Mouse (Mus musculus) liver, embryonic 16.5 days (tissue): ENCODE measurements around the gene Myt1. TPM values are rescaled to one million over a fixed set of nuclear protein-coding genes. Genes with fewer than 3 reads are reported as not detected.

ENCODE experiments used
- ATAC-seq: fragments of 200-750 bp; cut with Nextera tagmentation; 2 replicates; pipeline ENCODE4 v1.8.0; 2017; ENCODE audit warnings: low read depth, mild to moderate bottlenecking, moderate number of reproducible peaks, moderate library complexity
- H3K27ac ChIP-seq: fragments of 300-500 bp; sonication (generic); 2 replicates; pipeline ENCODE4 v1.5.1; 2014; ENCODE audit warnings: mild to moderate bottlenecking, low read length
- H3K27me3 ChIP-seq: fragments of 300-500 bp; sonication (generic); 2 replicates; pipeline ENCODE4 v1.6.1; 2014; ENCODE audit warnings: low read depth, low read length, mixed read lengths; ENCODE audit not compliant: control insufficient read depth, insufficient read depth
- H3K36me3 ChIP-seq: fragments of 300-500 bp; sonication (generic); 2 replicates; pipeline ENCODE4 v1.6.1; 2014; ENCODE audit warnings: mild to moderate bottlenecking; ENCODE audit not compliant: control insufficient read depth, insufficient read depth
- H3K4me1 ChIP-seq: fragments of 300-500 bp; sonication (generic); 2 replicates; pipeline ENCODE4 v1.6.1; 2014; ENCODE audit warnings: low read depth, low read length, mixed read lengths; ENCODE audit not compliant: control insufficient read depth
- H3K4me2 ChIP-seq: fragments of 300-500 bp; sonication (generic); 2 replicates; pipeline ENCODE4 v1.6.1; 2014; ENCODE audit warnings: low read depth, low read length, mixed read lengths
- H3K4me3 ChIP-seq: fragments of 300-500 bp; sonication (generic); 2 replicates; pipeline ENCODE4 v1.5.1; 2014; ENCODE audit warnings: low read depth, mild to moderate bottlenecking, low read length
- H3K9ac ChIP-seq: fragments of 300-500 bp; sonication (generic); 2 replicates; pipeline ENCODE4 v1.6.1; 2014; ENCODE audit warnings: low read depth, low read length
- H3K9me3 ChIP-seq: fragments of 300-500 bp; sonication (generic); replicated peaks from 2 replicates; pipeline ENCODE4 v1.6.1; 2016; ENCODE audit warnings: low read length; ENCODE audit not compliant: control insufficient read depth
- WGBS: fragments of 180-500 bp; shearing (Covaris S2); extraction: QIAGEN DNeasy Blood & Tissue Kit; methylation state at CpG from one replicate; pipeline ENCODE4 v1.1.7; 2014; ENCODE audit not compliant: insufficient replicate concordance; 5-methylcytosine and 5-hydroxymethylcytosine counted together
- polyA plus RNA-seq: library from polyadenylated mRNA; unstranded; fragments of >200 nt; fragmentation: Nextera tagmentation; extraction: Ambion mirVana; gene quantifications from 2 replicates; pipeline ENCODE4 v1.2.1, GENCODE M21; 2015

The Myt1 gene
- polyA plus RNA-seq, 1 experiment from 2014 or later, result not detected

DNA sequence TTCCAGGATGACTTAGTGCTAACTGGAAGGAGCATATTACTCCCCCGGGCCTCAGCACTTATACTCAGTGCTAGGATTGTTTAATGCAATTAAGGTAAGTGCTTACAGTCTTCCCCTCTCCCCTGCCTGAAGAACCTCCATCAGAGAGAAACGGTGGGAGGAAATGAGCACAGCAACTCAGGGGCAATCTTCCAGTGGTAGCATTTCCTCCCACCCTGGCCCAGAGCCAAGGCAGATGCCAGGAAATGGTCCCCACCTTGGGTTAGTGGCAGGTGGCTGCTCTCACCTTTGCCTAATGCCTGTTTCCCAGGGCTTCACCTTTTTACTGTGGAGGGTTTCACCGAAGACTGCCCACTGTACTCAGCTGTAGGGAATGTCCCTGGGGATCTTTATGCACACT lies 33.1 kb upstream of the Myt1 start:
- Histone ChIP-seq H3K27me3 (no peaks in the 10 kb centered on the region), H3K9ac (no peak overlapping the region), H3K27ac (no peak overlapping the region), H3K4me2 (no peak overlapping the region), H3K36me3 (no peaks in the 10 kb centered on the region), H3K4me3 (no peak overlapping the region), H3K9me3 (no peaks in the 10 kb centered on the region), H3K4me1 (no peaks in the 10 kb centered on the region)
- 36% methylated on average over 3 of the region's 3 CpGs for WGBS
- no peak for ATAC-seq

DNA sequence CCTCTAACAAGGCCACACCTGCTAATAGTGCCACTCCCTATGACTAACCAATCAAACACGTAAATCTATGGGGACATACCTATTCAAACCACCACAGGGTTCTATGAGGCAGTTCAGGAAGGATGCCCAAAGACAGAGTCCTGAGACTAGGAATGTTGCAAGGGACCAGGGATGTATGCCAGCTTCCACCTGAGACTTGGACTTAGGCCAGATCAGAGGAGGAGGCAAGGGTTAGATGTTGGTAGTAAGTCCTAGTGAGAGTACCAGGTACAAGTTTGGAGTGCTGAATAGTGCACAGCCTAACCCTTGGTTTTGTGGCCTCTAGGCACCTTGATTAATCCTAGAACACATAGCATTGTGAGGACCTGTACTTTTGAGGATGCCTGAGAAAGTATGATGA lies 10.5 kb upstream of the Myt1 start:
- H3K36me3 ChIP-seq, result no peaks in the 10 kb centered on the region
- no peak for ATAC-seq
- H3K4me1 ChIP-seq, result no peaks in the 10 kb centered on the region
- H3K27ac ChIP-seq, result no peak overlapping the region
- H3K27me3 ChIP-seq, result no peaks in the 10 kb centered on the region
- WGBS, result 52% methylated on average over 1 of the region's 1 CpGs
- H3K9me3 ChIP-seq, result no peaks in the 10 kb centered on the region
- H3K9ac ChIP-seq, result no peak overlapping the region
- no peak overlapping the region for H3K4me3 ChIP-seq
- no peak overlapping the region for H3K4me2 ChIP-seq

DNA sequence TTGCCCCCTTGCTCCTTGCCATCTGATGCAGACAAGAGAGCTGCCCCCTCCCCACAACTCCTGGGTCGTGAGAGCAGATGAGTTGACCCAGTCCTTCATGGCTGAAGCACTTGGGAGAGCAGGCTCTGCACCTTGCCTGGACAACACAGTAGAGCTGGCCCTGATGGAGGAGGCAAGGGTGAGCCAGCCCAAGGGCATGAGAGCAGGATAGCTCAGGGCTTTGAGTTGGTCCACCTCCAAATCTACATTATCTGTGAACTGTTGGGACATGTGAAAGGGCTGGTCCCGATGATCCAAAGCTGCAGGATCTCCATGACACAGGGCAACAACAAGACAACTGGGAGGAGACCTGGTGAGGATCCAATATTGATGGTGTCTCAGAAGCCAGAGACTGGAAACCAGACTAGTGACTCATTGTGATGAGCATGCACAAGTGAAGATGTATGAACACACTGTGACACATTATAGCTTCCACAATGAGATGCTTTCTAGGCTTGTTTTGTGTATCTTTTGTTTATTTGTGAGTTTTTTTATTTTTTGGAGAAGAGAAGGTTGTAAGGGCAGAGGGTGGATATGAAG lies 4.9 kb upstream of the Myt1 start:
- H3K4me2 ChIP-seq, result no peak overlapping the region
- H3K9me3 ChIP-seq, result no peaks in the 10 kb centered on the region
- H3K4me1 ChIP-seq, result no peaks in the 10 kb centered on the region
- ATAC-seq, result no peak
- no peak overlapping the region for H3K27ac ChIP-seq
- H3K36me3 ChIP-seq, result no peaks in the 10 kb centered on the region
- no peak overlapping the region for H3K4me3 ChIP-seq
- 39% methylated on average over 2 of the region's 2 CpGs for WGBS
- no peak overlapping the region for H3K9ac ChIP-seq
- H3K27me3 ChIP-seq, result no peaks in the 10 kb centered on the region

DNA sequence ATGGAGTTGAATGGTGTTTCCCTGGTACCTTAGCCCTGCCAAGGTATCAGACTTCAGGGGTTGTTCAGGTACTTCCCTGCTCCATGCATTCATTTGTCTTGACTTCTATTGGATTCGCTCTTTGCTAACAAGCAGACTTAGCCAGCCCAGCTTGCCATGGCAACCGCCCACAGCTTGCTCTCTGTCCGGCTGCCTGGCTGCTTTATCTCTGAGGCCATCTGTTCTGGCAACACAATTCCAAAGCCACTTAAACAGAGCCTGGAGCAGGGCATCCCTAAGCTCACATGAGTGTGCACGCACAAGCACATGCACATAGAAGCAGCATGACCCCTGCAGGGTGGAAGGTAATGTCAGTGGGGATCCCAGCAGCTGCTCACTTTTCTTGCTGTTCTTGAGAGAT lies 4.1 kb upstream of the Myt1 start:
- H3K27ac ChIP-seq, result no peak overlapping the region
- no peaks in the 10 kb centered on the region for H3K4me1 ChIP-seq
- no peaks in the 10 kb centered on the region for H3K36me3 ChIP-seq
- WGBS, result 9% methylated on average over 4 of the region's 4 CpGs
- no peaks in the 10 kb centered on the region for H3K9me3 ChIP-seq
- H3K27me3 ChIP-seq, result peaks cover 5% of the 10 kb centered on the region; the same call in 1 of the 2 replicates
- H3K9ac ChIP-seq, result no peak overlapping the region
- no peak overlapping the region for H3K4me3 ChIP-seq
- H3K4me2 ChIP-seq, result no peak overlapping the region
- no peak for ATAC-seq

DNA sequence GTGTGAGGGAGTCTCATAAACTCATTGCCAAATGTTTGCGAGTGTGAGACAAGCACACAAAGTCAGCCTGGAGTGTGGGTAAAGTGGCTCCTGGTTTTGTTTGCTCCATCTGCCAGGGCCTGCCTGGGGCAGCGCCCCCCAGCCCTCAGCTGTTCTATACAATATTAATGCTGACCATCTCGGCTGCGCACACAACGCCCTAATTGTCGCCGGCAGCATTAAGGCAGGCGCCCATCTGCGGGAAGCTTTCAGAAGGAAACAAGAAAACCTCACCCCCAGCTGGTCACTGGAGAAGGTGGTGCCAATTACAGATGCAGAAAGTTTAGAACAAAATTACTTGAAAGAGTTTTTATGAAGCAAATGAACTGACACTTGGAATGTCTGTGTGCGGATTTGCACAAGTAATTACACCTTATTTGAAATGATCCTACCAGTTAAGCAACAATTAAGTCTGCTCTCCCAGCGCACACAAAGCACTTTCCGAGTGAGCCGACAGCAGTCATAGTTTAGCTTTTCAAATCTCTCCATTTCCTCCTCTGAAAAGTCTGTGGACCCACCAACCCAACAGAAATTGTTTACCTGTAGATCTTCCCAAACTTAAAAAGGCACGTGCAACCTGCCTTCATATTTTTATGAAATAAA lies 875 bp downstream of the Myt1 start:
- Histone ChIP-seq H3K27me3 (peaks cover 5% of the 10 kb centered on the region; the same call in 1 of the 2 replicates), H3K4me1 (no peaks in the 10 kb centered on the region), H3K9me3 (no peaks in the 10 kb centered on the region), H3K36me3 (no peaks in the 10 kb centered on the region), H3K9ac (no peak overlapping the region), H3K4me2 (no peak overlapping the region), H3K27ac (no peak overlapping the region), H3K4me3 (no peak overlapping the region)
- 33% methylated on average over 14 of the region's 14 CpGs for WGBS
- no peak for ATAC-seq

GRCm38 (mm10) chr2:181764600-181764999 lies 1.5 kb downstream of the Myt1 start:
- Histone ChIP-seq H3K4me1 (no peaks in the 10 kb centered on the region), H3K27me3 (peaks cover 5% of the 10 kb centered on the region; the same call in 1 of the 2 replicates), H3K36me3 (no peaks in the 10 kb centered on the region), H3K27ac (no peak overlapping the region), H3K9ac (no peak overlapping the region), H3K4me3 (no peak overlapping the region), H3K4me2 (no peak overlapping the region), H3K9me3 (no peaks in the 10 kb centered on the region)
- ATAC-seq, result no peak
- 3% methylated on average over 10 of the region's 10 CpGs for WGBS

- 52% methylated on average over 4 of the region's 4 CpGs for WGBS
- Histone ChIP-seq H3K36me3 (no peaks in the 10 kb centered on the region), H3K9ac (no peak overlapping the region), H3K9me3 (no peaks in the 10 kb centered on the region), H3K27me3 (peaks cover 5% of the 10 kb centered on the region; the same call in 1 of the 2 replicates), H3K27ac (no peak overlapping the region), H3K4me1 (no peaks in the 10 kb centered on the region), H3K4me3 (no peak overlapping the region), H3K4me2 (no peak overlapping the region)
- no peak for ATAC-seq
These were observed 2.1 kb downstream of the Myt1 start for GRCm38 (mm10) chr2:181765251-181765650.

- peaks cover 5% of the 10 kb centered on the region; the same call in 1 of the 2 replicates for H3K27me3 ChIP-seq
- no peak for ATAC-seq
- H3K9me3 ChIP-seq, result no peaks in the 10 kb centered on the region
- no peak overlapping the region for H3K4me3 ChIP-seq
- H3K4me2 ChIP-seq, result no peak overlapping the region
- no peaks in the 10 kb centered on the region for H3K4me1 ChIP-seq
- 54% methylated on average over 14 of the region's 14 CpGs for WGBS
- H3K27ac ChIP-seq, result no peak overlapping the region
- no peak overlapping the region for H3K9ac ChIP-seq
- no peaks in the 10 kb centered on the region for H3K36me3 ChIP-seq
These were observed 3.8 kb downstream of the Myt1 start for GRCm38 (mm10) chr2:181766672-181767557.

GRCm38 (mm10) chr2:181768451-181768850 lies 5.3 kb downstream of the Myt1 start:
- no peaks in the 10 kb centered on the region for H3K9me3 ChIP-seq
- H3K4me3 ChIP-seq, result no peak overlapping the region
- no peaks in the 10 kb centered on the region for H3K36me3 ChIP-seq
- H3K9ac ChIP-seq, result no peak overlapping the region
- H3K27ac ChIP-seq, result no peak overlapping the region
- peaks cover 4% of the 10 kb centered on the region; the same call in 1 of the 2 replicates for H3K27me3 ChIP-seq
- no peak for ATAC-seq
- no peak overlapping the region for H3K4me2 ChIP-seq
- H3K4me1 ChIP-seq, result no peaks in the 10 kb centered on the region
